Comparison of ENCODE assay signal across 9 mouse cellular contexts in genomic region chr5:96980008-96980634, GRCm38 (mm10). TPM values are rescaled to one million over a fixed set of nuclear protein-coding genes. Genes with fewer than 3 reads are reported as not detected.
DNase-seq lines count a peak whose midpoint lies in the region; ATAC-seq and TF ChIP-seq lines count a peak whose summit lies in the region.
"Had no signal": no experiment of that assay in that cellular context is flagged by ENCODE, and none has a peak within 500 bp of the region (broad histone marks: within the 10 kb centered on the region; RNA-seq: fewer than 3 reads in every experiment).

No protein-coding gene starts in this region.

- 0 out of 2 replicates have a peak, but pooled peaks cover 3% of the 10 kb centered on the region for H3K27me3 ChIP-seq in heart, embryonic 12.5 days (replicated peaks)
- H3K27me3 ChIP-seq in lung, postnatal 0 days (replicated peaks; ENCODE audit: insufficient read depth, low read length): no peaks in the 10 kb centered on the region
- H3K27me3 ChIP-seq in midbrain, embryonic 10.5 days (ENCODE audit: low read depth, poor library complexity, severe bottlenecking): no peaks in the 10 kb centered on the region; the same call in 1 of the 2 replicates
- H3K27me3 ChIP-seq: intestine, embryonic 15.5 days had no signal

- H3K4me1 ChIP-seq in heart, embryonic 12.5 days (replicated peaks): peaks cover 14% of the 10 kb centered on the region; the same call in 1 of the 2 replicates
- no peaks in the 10 kb centered on the region; the same call in 1 of the 2 replicates for H3K4me1 ChIP-seq in bone marrow, adult 2 months (ENCODE audit: control insufficient read depth, insufficient read depth, low read length)
- H3K4me1 ChIP-seq in lung, postnatal 0 days (ENCODE audit: insufficient read depth, low read depth, low read length): peaks cover 3% of the 10 kb centered on the region; the same call in 1 of the 2 replicates
- H3K4me1 ChIP-seq in midbrain, embryonic 10.5 days: peaks cover 7% of the 10 kb centered on the region

- H3K4me2 ChIP-seq in heart, embryonic 12.5 days: peak overlapping the region; percentile 12; the same call in 1 of the 2 replicates
- H3K4me2 ChIP-seq in lung, postnatal 0 days (replicated peaks; ENCODE audit: low read depth, low read length): no peak overlapping the region
- H3K4me2 ChIP-seq: intestine, embryonic 15.5 days had no signal

- no peaks in the 10 kb centered on the region; the same call in 1 of the 2 replicates for H3K9me3 ChIP-seq in heart, embryonic 12.5 days (replicated peaks)
- no peaks in the 10 kb centered on the region for H3K9me3 ChIP-seq in lung, postnatal 0 days (ENCODE audit: low read length)
- H3K9me3 ChIP-seq in midbrain, embryonic 10.5 days (replicated peaks): no peaks in the 10 kb centered on the region
- H3K9me3 ChIP-seq: intestine, embryonic 15.5 days had no signal

- no peak overlapping the region for H3K4me3 ChIP-seq in heart, embryonic 12.5 days
- peak overlapping the region; percentile 38 for H3K4me3 ChIP-seq in bone marrow, adult 2 months (replicated peaks; ENCODE audit: control insufficient read depth, low read depth, low read length)
- H3K4me3 ChIP-seq in lung, postnatal 0 days (ENCODE audit: low read depth, low read length): no peak overlapping the region
- no peak overlapping the region for H3K4me3 ChIP-seq in midbrain, embryonic 10.5 days
- H3K4me3 ChIP-seq: intestine, embryonic 15.5 days had no signal

- TF ChIP-seq CTCF in bone marrow, adult 2 months (IDR thresholded peaks at IDR 0.05; ENCODE audit: control insufficient read depth, insufficient read depth, low read length): no peak
- TF ChIP-seq CTCF in lung, postnatal 0 days (IDR thresholded peaks at IDR 0.05): no peak

- 22% methylated on average over 15 of the region's 15 CpGs for WGBS in heart, embryonic 12.5 days
- 4% methylated on average over 15 of the region's 15 CpGs for WGBS in bone marrow, adult 2 months
- WGBS in lung, postnatal 0 days: 18% methylated on average over 15 of the region's 15 CpGs
- WGBS in midbrain, embryonic 10.5 days: 27% methylated on average over 15 of the region's 15 CpGs

- no peak overlapping the region for H3K27ac ChIP-seq in heart, embryonic 12.5 days (ENCODE audit: poor library complexity, severe bottlenecking)
- peak overlapping the region; percentile 42 for H3K27ac ChIP-seq in bone marrow, adult 2 months (ENCODE audit: control insufficient read depth, insufficient read depth, low read depth, low read length, poor library complexity)
- H3K27ac ChIP-seq in lung, postnatal 0 days (ENCODE audit: low read length): no peak overlapping the region
- no peak overlapping the region for H3K27ac ChIP-seq in midbrain, embryonic 10.5 days (replicated peaks)
- H3K27ac ChIP-seq: intestine, embryonic 15.5 days had no signal

- TF ChIP-seq EP300 in lung, postnatal 0 days (IDR thresholded peaks at IDR 0.05): no peak

- no peak for TF ChIP-seq POLR2A in bone marrow, adult 2 months (IDR thresholded peaks at IDR 0.05; ENCODE audit: borderline replicate concordance, control insufficient read depth, low read depth, low read length)

- H3K36me3 ChIP-seq in heart, embryonic 12.5 days: no peaks in the 10 kb centered on the region
- H3K36me3 ChIP-seq in lung, postnatal 0 days (ENCODE audit: insufficient read depth, low read length): no peaks in the 10 kb centered on the region
- no peaks in the 10 kb centered on the region for H3K36me3 ChIP-seq in midbrain, embryonic 10.5 days
- H3K36me3 ChIP-seq: intestine, embryonic 15.5 days had no signal

- no peak for ATAC-seq in heart, embryonic 12.5 days (ENCODE audit: insufficient number of reproducible peaks, low FRiP score)
- ATAC-seq in lung, postnatal 0 days: no peak; the same call in 1 of the 2 replicates
- ATAC-seq: intestine, embryonic 15.5 days had no signal

- H3K9ac ChIP-seq in heart, embryonic 12.5 days: no peak overlapping the region
- H3K9ac ChIP-seq in lung, postnatal 0 days (replicated peaks; ENCODE audit: low read depth): no peak overlapping the region
- H3K9ac ChIP-seq: intestine, embryonic 15.5 days had no signal

- no peak for DNase-seq in heart, postnatal 4 days
- peak; percentile 78 to 82 for DNase-seq in B cell, adult 2 months
- DNase-seq in lung, postnatal 0 days (ENCODE audit: low spot score): peak; percentile 68
- no peak for DNase-seq in embryo, embryonic 11 days
- no peak for DNase-seq in layer of hippocampus, adult 8-10 months (ENCODE audit: low spot score in 2 of 2)
- no peak for DNase-seq in midbrain, embryonic 10.5 days (ENCODE audit: low spot score)

RNA-seq across cellular contexts. Expression of gene Bmp2k, which starts 17.4 kb away (rescaled TPM):
- 9.9 and 10.6 TPM in 2 replicates for polyA plus RNA-seq in heart, embryonic 12.5 days (2016; fragmentation: Nextera tagmentation; extraction: Ambion mirVana)
- 10 to 100 TPM; 18.9 TPM for total RNA-seq in heart, postnatal 4 days (2021)
- 11.7 and 12.0 TPM in 2 replicates for polyA plus RNA-seq in bone marrow, adult 2 months (2011; ENCODE audit: insufficient read depth, insufficient read length, low replicate concordance, missing spikeins)
- 16.5 and 17.3 TPM in 2 replicates for polyA plus RNA-seq in lung, postnatal 0 days (2015; fragmentation: Nextera tagmentation; extraction: Ambion mirVana)
- total RNA-seq in layer of hippocampus, adult 8-10 months (2022): 10 to 100 TPM; 13.3 to 24.0 (median 19.2) TPM
- 8.9 and 9.2 TPM in 2 replicates for polyA plus RNA-seq in midbrain, embryonic 10.5 days (2016; fragmentation: Nextera tagmentation; extraction: Ambion mirVana)

Comparison
In these comparisons a context has a peak if more than half of its experiments do, and no peak if none do; other contexts are left out.
1. DNase-seq: peak in B cell, adult 2 months (2 of 2) and lung, postnatal 0 days (single experiment); none in heart, postnatal 4 days (single experiment), embryo, embryonic 11 days (single experiment), layer of hippocampus, adult 8-10 months (0 of 2) and midbrain, embryonic 10.5 days (single experiment).